Mouse (Mus musculus): ENCODE results near the gene Igtp. TPM values are rescaled to one million over a fixed set of nuclear protein-coding genes. Genes with fewer than 3 reads are reported as not detected.
"Not testable (repeated sequence)": the region's sequence is repeated elsewhere in the genome, so short reads cannot be mapped to it uniquely, and the experiment has no call there.

Igtp gene
- polyA plus RNA-seq, 1 experiment from 2014 or later: 5.5 TPM

- ATAC-seq (replicated peaks; ENCODE audit: low FRiP score): peak; percentile 65
- DNase-seq (ENCODE audit: low spot score): peak; percentile 39
- 18% methylated on average over 3 of the region's 3 CpGs for WGBS
- H3K9ac ChIP-seq (ENCODE audit: low read depth, low read length): no peak overlapping the region
- H3K27me3 ChIP-seq (replicated peaks; ENCODE audit: control insufficient read depth, insufficient read depth, low read length): no peaks in the 10 kb centered on the region
- H3K27ac ChIP-seq (ENCODE audit: low read depth, low read length): no peak overlapping the region
- no peak overlapping the region for H3K4me3 ChIP-seq (ENCODE audit: low read depth, low read length)
- no peak overlapping the region for H3K4me2 ChIP-seq
- no peaks in the 10 kb centered on the region for H3K4me1 ChIP-seq (replicated peaks; ENCODE audit: control insufficient read depth, insufficient read depth, low read length)
- H3K36me3 ChIP-seq (ENCODE audit: control insufficient read depth, insufficient read depth, low read length): peaks cover 22% of the 10 kb centered on the region
- no peaks in the 10 kb centered on the region for H3K9me3 ChIP-seq (ENCODE audit: control insufficient read depth, low read length)
These were observed 19.8 kb upstream of the Igtp start for GRCm38 (mm10) chr11:58179563-58179962.

- not testable (repeated sequence) for H3K27ac ChIP-seq (ENCODE audit: low read depth, low read length); H3K4me3 ChIP-seq (ENCODE audit: low read depth, low read length); ATAC-seq (replicated peaks; ENCODE audit: low FRiP score); H3K4me1 ChIP-seq (replicated peaks; ENCODE audit: control insufficient read depth, insufficient read depth, low read length); H3K9me3 ChIP-seq (ENCODE audit: control insufficient read depth, low read length); H3K27me3 ChIP-seq (replicated peaks; ENCODE audit: control insufficient read depth, insufficient read depth, low read length); H3K9ac ChIP-seq (ENCODE audit: low read depth, low read length); H3K4me2 ChIP-seq; DNase-seq (ENCODE audit: low spot score)
- H3K36me3 ChIP-seq (ENCODE audit: control insufficient read depth, insufficient read depth, low read length): peaks cover 22% of the 10 kb centered on the region
- 91% methylated on average over 6 of the region's 6 CpGs for WGBS
These were observed 19.4 kb upstream of the Igtp start for GRCm38 (mm10) chr11:58179986-58180385.

GRCm38 (mm10) chr11:58180756-58181155 is 18.6 kb upstream of the Igtp start:
- no peak overlapping the region for H3K4me2 ChIP-seq
- no peak overlapping the region for H3K4me3 ChIP-seq (ENCODE audit: low read depth, low read length)
- no peak for DNase-seq (ENCODE audit: low spot score)
- H3K36me3 ChIP-seq (ENCODE audit: control insufficient read depth, insufficient read depth, low read length): peaks cover 18% of the 10 kb centered on the region
- H3K9ac ChIP-seq (ENCODE audit: low read depth, low read length): no peak overlapping the region
- no peak for ATAC-seq (replicated peaks; ENCODE audit: low FRiP score)
- no peaks in the 10 kb centered on the region for H3K27me3 ChIP-seq (replicated peaks; ENCODE audit: control insufficient read depth, insufficient read depth, low read length)
- WGBS: 89% methylated on average over 7 of the region's 7 CpGs
- H3K4me1 ChIP-seq (replicated peaks; ENCODE audit: control insufficient read depth, insufficient read depth, low read length): no peaks in the 10 kb centered on the region
- H3K27ac ChIP-seq (ENCODE audit: low read depth, low read length): no peak overlapping the region
- no peaks in the 10 kb centered on the region for H3K9me3 ChIP-seq (ENCODE audit: control insufficient read depth, low read length)

GRCm38 (mm10) chr11:58183579-58183978 is 15.8 kb upstream of the Igtp start:
- no peaks in the 10 kb centered on the region for H3K9me3 ChIP-seq (ENCODE audit: control insufficient read depth, low read length)
- H3K4me1 ChIP-seq (replicated peaks; ENCODE audit: control insufficient read depth, insufficient read depth, low read length): no peaks in the 10 kb centered on the region
- ATAC-seq (replicated peaks; ENCODE audit: low FRiP score) (no peak), DNase-seq (ENCODE audit: low spot score) (no peak)
- no peak overlapping the region for H3K27ac ChIP-seq (ENCODE audit: low read depth, low read length)
- WGBS: 88% methylated on average over 3 of the region's 3 CpGs
- no peaks in the 10 kb centered on the region for H3K27me3 ChIP-seq (replicated peaks; ENCODE audit: control insufficient read depth, insufficient read depth, low read length)
- H3K4me3 ChIP-seq (ENCODE audit: low read depth, low read length): no peak overlapping the region
- H3K36me3 ChIP-seq (ENCODE audit: control insufficient read depth, insufficient read depth, low read length): no peaks in the 10 kb centered on the region; the same call in 1 of the 2 replicates
- H3K4me2 ChIP-seq: no peak overlapping the region
- no peak overlapping the region for H3K9ac ChIP-seq (ENCODE audit: low read depth, low read length)

- Histone ChIP-seq H3K9ac (ENCODE audit: low read depth, low read length) (no peak overlapping the region), H3K4me1 (replicated peaks; ENCODE audit: control insufficient read depth, insufficient read depth, low read length) (0 out of 2 replicates have a peak, but pooled peaks cover 4% of the 10 kb centered on the region), H3K4me2 (no peak overlapping the region), H3K27me3 (replicated peaks; ENCODE audit: control insufficient read depth, insufficient read depth, low read length) (no peaks in the 10 kb centered on the region), H3K36me3 (ENCODE audit: control insufficient read depth, insufficient read depth, low read length) (no peaks in the 10 kb centered on the region), H3K9me3 (ENCODE audit: control insufficient read depth, low read length) (no peaks in the 10 kb centered on the region), H3K27ac (ENCODE audit: low read depth, low read length) (no peak overlapping the region), H3K4me3 (ENCODE audit: low read depth, low read length) (no peak overlapping the region)
- ATAC-seq (replicated peaks; ENCODE audit: low FRiP score) (no peak), DNase-seq (ENCODE audit: low spot score) (no peak)
- 86% methylated on average over 6 of the region's 6 CpGs for WGBS
These were observed 9.7 kb upstream of the Igtp start for GRCm38 (mm10) chr11:58189675-58190074.

- no peak overlapping the region for H3K4me3 ChIP-seq (ENCODE audit: low read depth, low read length)
- 0 out of 2 replicates have a peak, but pooled peaks cover 4% of the 10 kb centered on the region for H3K4me1 ChIP-seq (replicated peaks; ENCODE audit: control insufficient read depth, insufficient read depth, low read length)
- H3K27me3 ChIP-seq (replicated peaks; ENCODE audit: control insufficient read depth, insufficient read depth, low read length): no peaks in the 10 kb centered on the region
- no peaks in the 10 kb centered on the region for H3K36me3 ChIP-seq (ENCODE audit: control insufficient read depth, insufficient read depth, low read length)
- DNase-seq (ENCODE audit: low spot score) (no peak), ATAC-seq (replicated peaks; ENCODE audit: low FRiP score) (no peak)
- WGBS: 65% methylated on average over 3 of the region's 3 CpGs
- H3K9me3 ChIP-seq (ENCODE audit: control insufficient read depth, low read length): no peaks in the 10 kb centered on the region
- H3K9ac ChIP-seq (ENCODE audit: low read depth, low read length): no peak overlapping the region
- H3K4me2 ChIP-seq: no peak overlapping the region
- no peak overlapping the region for H3K27ac ChIP-seq (ENCODE audit: low read depth, low read length)
These were observed 6.0 kb upstream of the Igtp start for GRCm38 (mm10) chr11:58193326-58193725.

GRCm38 (mm10) chr11:58193860-58194520 is 5.4 kb upstream of the Igtp start:
- H3K4me2 ChIP-seq: no peak overlapping the region
- 60% methylated on average over 4 of the region's 4 CpGs for WGBS
- no peak overlapping the region for H3K27ac ChIP-seq (ENCODE audit: low read depth, low read length)
- no peak for ATAC-seq (replicated peaks; ENCODE audit: low FRiP score)
- no peaks in the 10 kb centered on the region for H3K36me3 ChIP-seq (ENCODE audit: control insufficient read depth, insufficient read depth, low read length)
- H3K27me3 ChIP-seq (replicated peaks; ENCODE audit: control insufficient read depth, insufficient read depth, low read length): no peaks in the 10 kb centered on the region
- H3K9ac ChIP-seq (ENCODE audit: low read depth, low read length): no peak overlapping the region
- H3K4me1 ChIP-seq (replicated peaks; ENCODE audit: control insufficient read depth, insufficient read depth, low read length): 0 out of 2 replicates have a peak, but pooled peaks cover 4% of the 10 kb centered on the region
- no peaks in the 10 kb centered on the region for H3K9me3 ChIP-seq (ENCODE audit: control insufficient read depth, low read length)
- no peak for DNase-seq (ENCODE audit: low spot score)
- no peak overlapping the region for H3K4me3 ChIP-seq (ENCODE audit: low read depth, low read length)

- Histone ChIP-seq H3K4me3 (ENCODE audit: low read depth, low read length) (peak overlapping the region; percentile 75), H3K4me1 (replicated peaks; ENCODE audit: control insufficient read depth, insufficient read depth, low read length) (peaks cover 9% of the 10 kb centered on the region), H3K4me2 (peak overlapping the region; percentile 86), H3K9ac (ENCODE audit: low read depth, low read length) (no peak overlapping the region; the same call in 1 of the 2 replicates), H3K36me3 (ENCODE audit: control insufficient read depth, insufficient read depth, low read length) (no peaks in the 10 kb centered on the region), H3K27me3 (replicated peaks; ENCODE audit: control insufficient read depth, insufficient read depth, low read length) (no peaks in the 10 kb centered on the region), H3K9me3 (ENCODE audit: control insufficient read depth, low read length) (no peaks in the 10 kb centered on the region), H3K27ac (ENCODE audit: low read depth, low read length) (no peak overlapping the region)
- DNase-seq (ENCODE audit: low spot score) (no peak), ATAC-seq (replicated peaks; ENCODE audit: low FRiP score) (no peak)
- WGBS: 81% methylated on average over 4 of the region's 4 CpGs
These were observed 693 bp upstream of the Igtp start for GRCm38 (mm10) chr11:58198663-58199062.

GRCm38 (mm10) chr11:58200226-58200625 is 870 bp downstream of the Igtp start:
- Histone ChIP-seq H3K4me3 (ENCODE audit: low read depth, low read length) (0 out of 2 replicates have a peak overlapping the region, but pooled peaks have one; percentile 10), H3K27me3 (replicated peaks; ENCODE audit: control insufficient read depth, insufficient read depth, low read length) (no peaks in the 10 kb centered on the region), H3K4me1 (replicated peaks; ENCODE audit: control insufficient read depth, insufficient read depth, low read length) (peaks cover 6% of the 10 kb centered on the region), H3K4me2 (peak overlapping the region; percentile 86; the same call in 1 of the 2 replicates), H3K9ac (ENCODE audit: low read depth, low read length) (no peak overlapping the region), H3K27ac (ENCODE audit: low read depth, low read length) (no peak overlapping the region), H3K9me3 (ENCODE audit: control insufficient read depth, low read length) (no peaks in the 10 kb centered on the region), H3K36me3 (ENCODE audit: control insufficient read depth, insufficient read depth, low read length) (no peaks in the 10 kb centered on the region)
- ATAC-seq (replicated peaks; ENCODE audit: low FRiP score) (no peak), DNase-seq (ENCODE audit: low spot score) (no peak)
- 91% methylated on average over 4 of the region's 4 CpGs for WGBS

Measured in liver, embryonic 11.5 days (tissue).